Mouse (Mus musculus): ENCODE results near the gene Gm47791. TPM values are rescaled to one million over a fixed set of nuclear protein-coding genes. Genes with fewer than 3 reads are reported as not detected.

Gene Gm47791
- total RNA-seq, 4 experiments from 2014 or later = not detected

DNA sequence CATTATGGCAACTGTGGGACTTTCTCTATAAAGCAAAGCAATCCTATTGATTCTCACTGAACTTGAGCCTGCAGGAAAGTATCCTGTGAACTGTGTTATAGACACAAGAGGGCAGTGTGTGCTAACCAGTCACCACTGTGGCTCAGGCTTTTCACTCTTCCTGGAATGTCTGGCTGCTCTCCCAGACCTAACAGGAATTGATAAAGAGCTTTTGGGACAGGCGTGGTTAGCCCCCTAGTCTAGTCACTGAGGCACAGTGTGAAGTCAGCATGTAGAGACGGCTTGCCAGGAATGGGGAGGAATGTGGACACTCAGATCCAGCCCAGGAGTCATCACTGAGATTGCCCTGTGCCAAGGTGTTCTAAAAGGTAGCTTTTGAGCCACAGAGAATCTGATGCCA is 16.4 kb upstream of the Gm47791 start:
- DNase-seq (ENCODE audit: low spot score) = peak; percentile 80

DNA sequence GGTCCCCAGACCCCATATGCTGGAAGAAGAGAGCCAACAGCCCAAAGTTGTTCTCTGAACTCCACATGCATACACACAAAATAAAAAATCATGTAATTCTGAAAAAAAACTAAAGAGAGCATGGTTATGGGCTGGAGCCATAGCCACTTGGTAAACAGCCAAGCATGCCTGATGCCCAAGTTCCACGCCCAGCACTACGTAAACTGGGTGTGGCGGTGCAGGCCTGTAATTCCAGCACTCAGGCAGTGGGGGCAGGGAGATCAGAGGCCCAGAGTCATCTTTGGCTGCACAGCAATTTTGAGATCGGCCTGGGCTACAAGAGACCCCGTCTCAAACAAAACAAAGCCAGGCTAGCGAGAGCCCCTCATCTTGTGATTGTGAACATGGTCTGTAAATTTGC is 14.5 kb upstream of the Gm47791 start:
- no peak for DNase-seq (ENCODE audit: low spot score)

DNA sequence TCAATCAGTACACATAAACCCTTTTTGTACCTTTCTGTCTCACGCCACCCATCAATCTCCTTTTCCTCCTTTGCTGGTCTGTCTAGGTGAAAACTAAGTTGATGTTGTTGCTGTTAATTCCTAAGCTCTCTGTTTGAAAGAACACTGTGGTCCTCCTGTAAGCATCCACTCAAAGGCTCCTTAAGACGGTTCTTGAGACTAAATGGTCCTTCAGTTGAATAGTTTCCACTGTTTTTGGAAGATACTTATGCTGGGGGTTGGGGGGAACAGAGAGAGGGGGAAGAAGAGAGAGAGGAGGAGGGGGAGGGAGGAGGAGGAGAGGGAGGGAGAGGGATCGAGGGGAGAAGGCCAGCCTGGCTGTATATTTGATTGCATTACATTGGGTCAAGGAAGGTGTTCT is 12.5 kb upstream of the Gm47791 start:
- no peak for DNase-seq (ENCODE audit: low spot score)

DNA sequence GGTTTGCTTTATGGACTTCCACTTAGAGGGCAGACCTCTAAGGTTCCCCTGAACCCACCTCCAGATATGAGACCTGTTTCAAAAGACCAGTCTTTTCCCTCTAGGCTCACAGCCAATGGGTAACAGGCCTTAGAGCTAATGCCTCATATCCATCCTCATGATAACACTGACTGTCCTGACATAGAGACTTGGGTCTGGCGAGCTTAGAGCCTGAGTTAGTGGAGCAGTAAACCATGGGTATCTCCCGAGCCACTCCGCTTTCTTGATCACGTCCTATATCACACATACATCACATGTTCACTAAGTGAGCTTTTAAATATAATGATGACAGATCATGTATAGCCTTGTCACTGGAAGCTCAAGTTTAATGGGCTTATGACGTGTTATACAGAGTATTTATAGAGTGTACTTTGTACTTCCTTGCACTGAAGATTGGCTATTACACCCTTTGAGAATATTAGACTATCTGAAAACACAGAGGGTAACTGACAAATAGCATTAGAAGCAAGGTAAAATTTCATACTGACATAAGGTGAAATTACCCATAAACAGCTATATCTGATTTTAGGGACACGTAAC is 8.4 kb upstream of the Gm47791 start:
- no peak for DNase-seq (ENCODE audit: low spot score)

DNA sequence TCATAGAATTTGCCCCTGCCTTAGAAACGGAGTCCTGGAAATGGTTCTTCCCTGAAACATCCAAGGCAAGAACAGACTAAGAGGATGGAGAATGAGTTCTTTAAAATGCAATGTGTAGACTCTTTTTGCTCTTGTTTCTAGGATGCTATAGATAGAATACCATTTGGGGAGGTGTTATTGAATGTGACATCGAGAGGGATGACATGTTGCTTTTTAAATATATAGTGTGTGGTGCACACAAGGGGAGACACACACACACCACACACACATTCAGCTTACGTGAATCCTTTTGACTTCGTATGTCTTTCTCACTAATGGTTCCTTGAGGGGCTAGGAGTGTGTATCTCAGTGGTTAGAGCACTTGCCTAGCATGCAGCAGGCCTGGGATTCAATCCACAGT is 4.2 kb upstream of the Gm47791 start:
- DNase-seq (ENCODE audit: low spot score) = no peak

DNA sequence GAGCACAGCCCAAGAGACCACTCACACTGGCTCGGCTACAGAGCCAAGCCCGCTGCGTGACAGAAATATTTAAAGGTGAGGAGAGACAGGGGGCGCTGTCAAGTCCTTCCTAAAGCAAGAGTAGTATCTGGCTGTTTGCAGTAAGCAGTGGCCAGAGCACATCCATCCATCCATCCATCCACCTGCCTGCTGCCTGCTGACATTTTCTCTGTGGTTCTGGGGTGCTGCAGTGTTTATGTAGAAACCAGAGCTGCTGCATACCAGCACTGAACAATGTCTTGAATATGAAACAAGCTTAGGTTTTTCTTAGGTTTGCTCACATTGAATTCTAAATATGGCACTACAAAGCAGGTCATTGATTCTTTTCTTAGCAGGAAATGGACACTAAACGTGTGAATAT is 2.2 kb upstream of the Gm47791 start:
- DNase-seq (ENCODE audit: low spot score) = no peak

DNA sequence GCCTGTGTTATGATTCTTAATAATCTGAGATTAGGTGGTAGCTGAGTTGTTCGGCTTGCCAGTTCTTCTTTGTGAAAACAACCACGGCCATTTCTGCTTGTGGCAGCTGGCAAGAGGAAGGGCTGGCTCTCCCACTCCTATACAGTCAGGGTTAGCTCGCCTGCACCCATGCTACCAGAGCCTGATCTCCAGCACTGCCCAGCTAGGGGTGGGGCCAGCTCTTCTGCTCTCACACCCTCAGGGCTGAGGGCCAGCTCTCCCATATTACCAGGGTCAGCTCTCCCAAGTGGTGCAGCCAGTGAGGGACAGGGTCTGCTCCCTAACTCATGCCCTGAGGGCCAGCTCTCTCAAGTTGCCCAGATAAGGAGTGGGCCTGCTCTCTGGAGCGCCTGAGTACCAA is 1.4 kb upstream of the Gm47791 start:
- DNase-seq (ENCODE audit: low spot score) = no peak

DNA sequence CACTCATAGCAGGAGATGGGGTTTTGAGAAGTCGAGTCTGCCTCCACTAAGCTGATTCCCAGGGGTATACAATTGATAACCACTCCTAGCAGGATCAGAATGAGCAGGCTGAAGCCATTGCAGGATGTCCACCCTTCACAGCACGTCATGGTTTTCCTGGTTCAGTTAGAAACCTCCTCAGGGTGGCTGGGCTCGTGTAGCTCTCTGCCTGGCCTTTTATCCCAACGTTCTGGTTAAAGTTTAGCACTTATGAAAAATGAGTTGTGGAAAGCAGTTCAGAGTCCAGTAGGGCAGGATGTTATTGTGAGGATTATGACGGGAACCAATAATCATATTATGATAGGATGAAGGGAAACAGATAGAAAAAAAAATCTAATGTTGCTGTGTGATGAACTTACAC is 2.8 kb downstream of the Gm47791 start, which contains the start of gene Tm4sf20:
TSS of gene Tm4sf20 (minus strand) at position 193 of the 400 bp plus-strand sequence.
- no peak for DNase-seq (ENCODE audit: low spot score)

DNA sequence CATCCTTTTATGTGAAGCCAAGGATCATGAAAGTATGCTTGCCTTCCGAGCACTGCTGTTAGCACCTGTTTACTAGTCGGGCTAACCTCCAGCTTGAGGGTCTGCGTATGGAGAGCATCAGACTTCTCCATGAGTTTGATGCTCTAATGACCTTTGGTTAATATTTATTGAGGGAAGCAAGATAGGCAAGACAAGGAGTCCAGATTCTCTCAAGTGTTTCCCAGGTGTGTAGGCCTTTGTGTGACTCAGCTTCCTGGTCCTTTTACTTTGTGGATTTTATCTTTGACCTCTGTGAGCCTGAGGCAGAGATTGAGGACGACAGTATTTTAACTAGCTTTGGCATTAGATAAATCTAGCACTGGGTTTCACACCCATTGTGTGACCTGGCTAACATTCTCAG is 4.4 kb downstream of the Gm47791 start:
- DNase-seq (ENCODE audit: low spot score) = no peak

DNA sequence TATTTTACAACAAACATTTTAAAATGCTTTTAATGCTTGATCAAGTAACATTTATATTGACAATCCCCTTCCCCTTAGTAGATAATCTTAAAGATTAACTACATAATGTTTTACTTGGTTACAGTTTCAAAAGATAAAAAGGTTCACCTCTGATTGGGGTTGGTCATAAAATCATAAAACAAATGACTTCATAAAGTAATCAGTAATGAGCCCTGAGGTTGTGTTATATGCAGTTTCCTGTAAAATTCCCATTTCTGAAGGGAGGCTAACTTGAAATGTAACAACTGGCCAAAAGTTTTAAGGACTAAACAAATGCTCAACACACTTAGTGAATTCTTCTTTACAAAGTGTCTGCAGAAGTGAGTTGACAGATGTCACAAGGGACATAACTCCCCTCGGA is 4.8 kb downstream of the Gm47791 start:
- DNase-seq (ENCODE audit: low spot score) = no peak

DNA sequence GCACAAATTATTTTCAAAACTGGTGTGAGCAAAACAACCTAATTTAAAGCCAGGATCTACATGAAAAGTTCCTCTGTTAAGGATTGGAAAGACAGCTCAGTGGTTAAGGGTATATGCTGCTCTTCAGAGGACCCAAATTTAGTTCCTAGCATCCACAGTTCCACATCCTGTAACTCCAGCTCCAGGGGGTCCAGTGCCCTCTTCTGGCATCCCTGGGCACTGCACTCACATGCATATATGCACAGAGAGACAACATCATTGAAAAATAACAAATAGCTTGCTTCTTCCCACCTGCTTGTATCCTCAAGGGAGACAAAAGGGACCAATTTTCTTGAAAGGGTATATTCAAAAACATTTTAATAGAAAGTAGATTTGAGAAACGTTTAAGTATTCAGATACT is 8.8 kb downstream of the Gm47791 start:
- no peak for DNase-seq (ENCODE audit: low spot score)

DNA sequence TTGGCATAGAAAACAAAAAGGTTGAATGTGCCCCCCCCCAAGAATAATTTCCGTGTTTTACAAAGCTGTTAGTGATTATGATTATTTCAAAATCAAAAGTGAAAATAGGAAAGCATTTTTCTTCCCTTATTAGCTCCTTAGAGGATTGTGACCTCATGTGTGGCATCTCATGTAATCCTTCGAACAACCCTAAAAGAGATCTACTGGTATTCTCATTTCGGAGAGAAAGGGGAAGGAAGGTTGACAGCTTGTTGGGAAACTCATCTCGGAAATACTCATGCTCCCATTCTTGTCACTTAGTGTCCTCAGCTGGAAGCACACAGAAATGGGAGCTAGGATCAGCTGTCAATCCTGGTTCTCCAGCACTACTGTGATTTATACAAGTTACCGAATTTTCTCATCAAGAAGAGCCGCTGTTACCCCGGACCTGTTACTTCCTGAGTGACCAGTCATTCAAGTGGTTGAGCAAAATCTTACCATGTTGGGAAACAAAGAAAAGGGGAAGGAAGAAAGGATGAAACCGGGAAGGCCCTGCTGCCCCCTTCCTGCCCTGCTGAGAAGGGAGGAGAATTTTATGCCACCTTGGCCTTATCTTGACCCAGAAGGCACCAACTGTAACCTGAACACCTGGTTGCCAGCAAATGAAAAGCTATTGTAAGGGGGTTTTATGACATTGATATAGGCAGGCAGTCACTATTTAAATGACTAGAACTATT is 9.4 kb downstream of the Gm47791 start:
- no peak for DNase-seq (ENCODE audit: low spot score)

DNA sequence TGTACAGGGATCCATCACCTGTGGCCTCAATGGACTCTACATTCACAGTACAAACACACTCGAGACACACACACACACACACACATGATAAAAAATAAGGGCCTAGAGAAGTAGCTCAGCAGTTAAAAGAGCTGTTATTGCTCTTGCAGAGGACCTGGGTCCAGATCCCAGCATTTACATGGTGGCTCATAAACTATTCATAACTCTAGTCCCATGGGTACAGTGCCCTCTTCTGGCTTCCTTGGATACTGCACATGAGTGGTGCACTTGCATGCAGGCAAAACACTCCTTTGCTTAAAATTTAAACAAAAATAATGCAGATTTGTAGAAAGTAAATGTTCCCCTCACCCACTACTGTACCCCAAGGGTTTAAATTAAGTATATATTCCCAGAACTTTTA is 11.5 kb downstream of the Gm47791 start:
- no peak for DNase-seq (ENCODE audit: low spot score)

DNA sequence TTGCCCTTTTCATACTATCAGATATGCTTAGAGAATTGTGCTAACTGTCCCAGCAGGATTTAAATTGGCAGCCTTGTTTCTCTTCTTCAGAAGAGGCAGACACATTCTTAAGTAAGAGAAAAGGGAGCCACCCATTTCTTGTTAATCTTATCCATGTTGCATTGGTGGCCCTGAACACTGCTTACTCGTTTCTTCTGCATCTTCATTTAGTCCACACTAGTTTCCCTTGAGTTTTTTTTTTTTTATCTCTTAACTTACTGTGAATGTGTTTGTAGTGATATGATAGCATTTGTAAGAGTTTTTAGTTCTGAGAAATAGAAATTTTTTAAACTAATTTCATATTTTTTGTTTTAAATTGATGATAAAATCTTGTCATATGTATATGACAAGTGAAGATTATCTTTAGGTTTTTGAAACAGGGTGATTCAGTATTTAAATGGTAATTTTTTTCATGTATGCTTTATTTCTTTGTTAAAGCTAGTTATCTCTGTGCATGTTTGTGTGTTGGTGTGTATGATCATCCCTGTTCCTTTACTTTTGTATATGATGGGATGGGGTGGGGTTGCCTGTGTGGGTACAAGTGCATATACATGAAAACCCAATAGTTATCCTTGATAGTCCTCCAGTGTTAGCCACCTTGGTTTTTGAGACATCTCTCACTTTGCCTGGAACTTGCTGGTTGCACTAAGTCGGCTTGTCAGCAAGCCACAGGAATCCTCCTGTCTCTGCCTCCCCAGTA is 23.2 kb downstream of the Gm47791 start:
- DNase-seq (ENCODE audit: low spot score) = no peak

DNA sequence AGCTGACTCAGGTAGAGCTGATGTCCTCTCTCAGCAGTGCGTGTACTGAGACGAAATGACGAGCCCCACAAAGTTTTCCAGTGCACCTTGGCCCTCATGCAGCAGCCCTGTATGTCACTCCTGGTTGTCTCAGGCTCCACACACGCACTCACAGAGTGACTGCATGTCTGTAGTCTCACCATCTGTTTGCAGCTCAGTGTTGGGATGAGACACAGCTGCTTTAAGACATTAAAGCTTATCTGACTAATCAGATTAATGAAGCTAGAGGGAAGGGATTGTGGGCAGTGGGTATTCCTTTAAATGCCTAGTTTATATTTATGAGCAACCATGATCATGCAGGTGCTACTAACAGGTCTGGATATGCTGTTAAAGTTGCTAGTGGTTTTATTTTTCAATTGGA is 24.6 kb downstream of the Gm47791 start:
- no peak for DNase-seq (ENCODE audit: low spot score)

DNA sequence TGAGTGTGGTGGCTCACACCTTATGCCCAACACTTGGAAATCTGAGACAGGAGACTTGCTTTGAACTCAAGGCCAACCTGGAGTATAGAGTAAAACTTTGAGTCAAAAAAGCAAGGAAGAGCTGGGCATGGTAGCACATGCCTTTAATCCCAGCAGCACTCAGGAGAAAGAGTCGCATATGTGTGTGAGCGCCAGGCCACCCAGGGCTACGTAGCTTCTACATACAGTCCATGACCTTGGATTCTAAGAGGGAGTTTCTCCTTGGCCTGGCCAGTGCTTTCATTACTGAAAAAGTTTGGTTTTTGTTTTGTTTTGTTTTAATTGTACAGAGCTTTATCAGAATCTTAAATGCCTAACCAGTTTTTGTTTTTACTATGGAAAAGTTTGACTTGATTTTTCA is 27.1 kb downstream of the Gm47791 start:
- no peak for DNase-seq (ENCODE audit: low spot score)

DNA sequence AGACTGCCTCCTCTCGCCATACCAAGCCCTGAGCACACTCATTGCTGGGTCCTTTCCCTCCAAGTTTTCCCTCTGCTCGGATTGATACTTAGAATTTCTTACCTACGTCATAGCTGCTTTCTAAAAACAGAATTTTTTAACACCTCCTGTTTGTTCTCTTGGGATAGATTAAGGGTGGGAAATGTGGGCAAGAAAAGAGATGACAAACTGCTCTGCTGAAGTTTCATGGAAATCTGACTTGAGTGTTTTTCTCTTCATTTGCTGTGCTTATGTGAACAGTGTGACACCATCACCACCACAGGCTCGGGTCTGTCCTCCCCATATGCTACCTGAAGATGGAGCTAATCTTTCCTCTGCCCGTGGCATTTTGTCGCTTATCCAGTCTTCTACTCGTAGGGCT is 29.5 kb downstream of the Gm47791 start:
- DNase-seq (ENCODE audit: low spot score) = no peak

DNA sequence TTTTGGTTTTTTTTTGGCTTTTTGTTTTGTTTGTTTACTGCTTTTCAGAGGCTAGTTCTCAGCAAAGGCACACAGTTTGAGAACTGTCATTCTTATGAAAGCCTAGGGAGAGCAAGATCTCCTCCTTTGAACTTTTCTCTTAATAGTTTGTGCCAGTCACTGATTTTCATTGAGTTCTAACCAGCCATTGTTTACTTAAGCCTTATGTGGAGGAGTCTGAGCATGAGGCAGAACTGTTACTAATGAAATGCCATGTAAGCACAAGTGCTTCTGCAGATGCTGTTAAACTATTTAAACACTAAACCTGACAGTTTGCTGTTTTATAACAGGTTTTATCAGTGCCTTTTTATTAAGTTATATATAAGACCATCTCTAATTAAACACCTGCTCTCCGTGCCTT is 33.0 kb downstream of the Gm47791 start:
- DNase-seq (ENCODE audit: low spot score) = no peak

DNA sequence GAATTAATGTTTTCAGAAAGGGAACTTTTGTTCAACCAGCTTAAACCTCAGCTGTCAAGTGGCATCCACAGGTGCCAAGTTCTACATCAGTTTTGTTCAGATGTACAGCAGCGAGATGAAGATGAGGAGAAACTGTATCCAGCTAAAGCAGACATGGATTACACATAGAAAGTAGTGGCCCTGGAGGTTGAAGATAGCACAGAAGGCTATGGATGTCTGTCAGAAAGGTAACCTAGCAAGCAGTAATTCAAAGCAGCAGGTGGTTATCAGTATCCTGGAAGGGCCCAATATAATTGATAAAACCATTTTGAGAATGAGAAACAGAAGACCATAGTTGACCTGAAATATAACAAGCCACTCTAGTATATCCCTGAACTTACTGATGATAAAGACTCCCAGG is 37.7 kb downstream of the Gm47791 start:
- no peak for DNase-seq (ENCODE audit: low spot score)

DNA sequence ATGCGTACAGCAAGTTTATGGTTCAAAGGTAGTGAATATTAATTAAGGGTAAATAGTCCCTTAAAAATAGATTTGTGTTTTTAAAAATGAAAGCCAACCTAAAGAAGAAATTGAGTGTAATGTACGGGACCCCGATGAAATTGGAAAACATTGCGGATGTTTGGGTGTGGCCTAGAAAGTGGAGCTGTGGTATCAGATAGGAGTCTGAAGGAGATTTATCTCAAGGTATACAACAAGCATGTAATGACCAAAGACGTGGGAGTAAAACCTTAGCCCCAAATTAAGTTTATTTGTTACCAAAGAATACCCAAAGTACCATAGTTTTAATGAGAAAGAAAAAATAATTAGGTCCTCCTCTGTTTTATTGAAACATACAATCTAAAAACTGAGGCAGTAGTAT is 44.6 kb downstream of the Gm47791 start:
- DNase-seq (ENCODE audit: low spot score) = no peak

DNA sequence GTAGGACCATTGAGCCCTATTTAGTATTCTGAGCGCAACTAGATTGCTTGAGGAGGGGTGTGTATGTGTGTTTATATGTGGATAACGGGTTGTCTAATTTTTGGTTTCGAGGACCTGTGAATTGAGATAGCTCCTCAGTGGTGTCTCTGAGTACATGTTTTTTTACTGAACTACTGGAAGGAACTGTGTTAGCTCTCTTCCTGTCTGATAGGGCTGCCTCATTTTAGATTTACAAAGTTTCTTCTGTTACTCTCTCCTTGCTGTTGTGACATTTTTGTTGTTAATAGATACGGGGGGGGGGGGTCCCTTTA is 45.2 kb downstream of the Gm47791 start:
- DNase-seq (ENCODE audit: low spot score) = no peak

DNA sequence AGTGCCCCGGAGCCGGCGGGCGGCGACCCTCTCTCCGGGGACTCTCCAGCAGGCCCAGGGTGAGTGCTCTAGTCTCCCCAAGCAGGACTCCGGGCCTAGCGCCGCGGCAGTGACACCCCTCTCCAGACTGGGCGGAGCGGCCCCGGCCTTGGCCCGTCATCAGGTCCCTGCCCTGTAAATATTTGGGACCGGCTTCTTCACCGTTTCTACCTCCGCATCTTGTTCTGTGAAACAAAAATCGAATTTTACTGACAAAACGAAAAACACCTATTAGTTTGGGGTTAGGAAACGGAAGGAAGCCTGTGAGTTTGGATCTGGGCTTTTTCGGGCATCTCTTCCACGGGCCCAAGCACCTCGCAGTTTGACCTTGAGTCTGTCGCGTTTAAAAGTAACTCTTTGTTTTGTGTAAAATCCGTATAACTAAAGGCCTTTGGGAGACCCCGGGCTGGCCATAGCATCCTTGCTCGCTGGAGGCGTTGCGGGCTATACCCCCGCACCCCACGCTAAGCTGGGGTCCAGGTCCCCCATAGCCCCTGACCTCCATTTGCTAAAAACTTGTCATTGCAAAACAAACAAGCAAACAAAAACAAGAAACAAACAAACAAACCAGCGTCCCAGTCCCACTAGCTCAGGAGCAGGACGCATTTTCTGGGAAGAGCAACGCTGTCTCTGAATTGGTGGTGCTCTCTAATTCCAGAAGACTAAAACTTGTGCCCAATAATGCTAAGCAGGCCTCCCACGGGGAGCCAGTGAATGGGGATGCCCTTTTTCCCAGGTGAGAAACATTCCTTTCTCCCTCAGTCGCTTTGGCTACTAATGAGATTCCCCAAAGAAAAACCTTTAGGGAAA is 45.8 kb downstream of the Gm47791 start:
- DNase-seq (ENCODE audit: low spot score) = no peak

Data from heart, adult 8-10 months (tissue).